Mouse (Mus musculus) neutrophil, adult 5-6 weeks (primary cell): ENCODE results near the gene Usp11. TPM values are rescaled to one million over a fixed set of nuclear protein-coding genes. Genes with fewer than 3 reads are reported as not detected.

ENCODE experiments used
- ATAC-seq: fragments of 151-379, 151-347 bp; 2 replicates; pipeline ENCODE4 v1.8.0; 2017; ENCODE audit warnings: mild to moderate bottlenecking, moderate TSS enrichment; ENCODE audit not compliant: insufficient number of reproducible peaks, poor library complexity, low FRiP score, severe bottlenecking; ENCODE audit errors: extremely low read depth
- total RNA-seq: library from RNA; stranded (forward); fragments of 200-1000 nt; gene quantifications from 2 replicates; pipeline ENCODE4 v1.2.3, GENCODE M21; 2017

The Usp11 gene
- total RNA-seq, 1 experiment from 2014 or later: 20.8 TPM

DNA sequence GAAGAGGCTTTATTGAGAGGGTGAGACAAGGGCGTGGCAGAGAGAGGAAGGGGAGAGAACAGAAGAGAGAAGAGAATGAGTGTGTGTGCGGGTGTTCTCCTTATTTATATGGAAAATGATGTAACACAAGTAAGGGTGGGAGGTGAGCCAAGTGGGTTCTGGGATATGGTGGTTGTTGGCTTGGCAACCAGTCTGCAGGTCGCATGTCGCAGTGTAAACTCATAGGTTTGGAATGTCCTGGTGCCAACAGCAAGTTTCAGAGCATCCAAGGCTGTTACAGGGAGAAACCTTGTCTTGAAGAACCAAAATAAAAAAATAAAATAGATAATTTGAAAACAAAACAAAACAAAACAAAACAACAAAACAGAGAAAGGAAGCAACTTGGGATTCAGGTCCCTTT is 57.5 kb downstream of the Usp11 start:
- ATAC-seq: no peak

Other genes with a start within 250 kb of the Usp11 start
- not detected in 2 replicates for gene Rgn, start 154.1 kb upstream of the Usp11 start, total RNA-seq
- 51.0 and 51.7 TPM in 2 replicates for gene Rbm10, start 86.4 kb upstream of the Usp11 start, total RNA-seq
- 60.2 and 70.2 TPM in 2 replicates for gene Ndufb11, start 86.3 kb upstream of the Usp11 start, total RNA-seq
- 152 and 177 TPM in 2 replicates for gene Uba1, start 45.6 kb upstream of the Usp11 start, total RNA-seq
- gene Cdk16, start 16.0 kb upstream of the Usp11 start, total RNA-seq: 65.8 and 67.2 TPM in 2 replicates
- gene Araf, start 93.9 kb downstream of the Usp11 start, total RNA-seq: 92.4 and 100 TPM in 2 replicates
- not detected in 2 replicates for gene Timp1, start 166.3 kb downstream of the Usp11 start, total RNA-seq
- 0.61 and 0.93 TPM in 2 replicates for gene Syn1, start 217.1 kb downstream of the Usp11 start, total RNA-seq
- gene Cfp, start 227.6 kb downstream of the Usp11 start, total RNA-seq: 64.4 and 66.2 TPM in 2 replicates
- gene Elk1, start 246.7 kb downstream of the Usp11 start, total RNA-seq: 6.1 and 8.1 TPM in 2 replicates